ENCODE assay signal across 22 mouse cellular contexts in genomic region chr10:39793295-39793694, GRCm38 (mm10).
DNase-seq lines count a peak whose midpoint lies in the region; ATAC-seq and TF ChIP-seq lines count a peak whose summit lies in the region.
"Had no signal": no experiment of that assay in that cellular context is flagged by ENCODE, and none has a peak within 500 bp of the region (broad histone marks: within the 10 kb centered on the region; RNA-seq: fewer than 3 reads in every experiment).

No protein-coding gene starts in this region.

- no peak for DNase-seq in layer of hippocampus, adult 2 months (ENCODE audit: low spot score in 2 of 2)
- no peak for DNase-seq in layer of hippocampus, postnatal 10 days (ENCODE audit: low spot score in 2 of 2)
- DNase-seq in CD4-positive, CD25-positive, alpha-beta regulatory T cell, adult 2 months (ENCODE audit: low read depth, low spot score): peak; percentile 62
- no peak for DNase-seq in adrenal gland, adult 2 months
- no peak for DNase-seq in right cerebral cortex, adult 18-20 months
- DNase-seq: adrenal gland, postnatal 36 days; B cell, adult 2 months; cerebellum, adult 11-12 months; cerebellum, postnatal 25 days; gastrocnemius, adult 2 months; heart, adult 18-20 months; kidney, adult 9 months; kidney, postnatal 4 days; lung, adult 18-20 months; right cerebral cortex, postnatal 4 days had no signal

- no peak overlapping the region for H3K4me3 ChIP-seq in layer of hippocampus, adult 2 months
- H3K4me3 ChIP-seq: embryonic facial prominence, embryonic 15.5 days; forebrain, embryonic 10.5 days; gastrocnemius, adult 2 months; heart, embryonic 13.5 days; neural tube, embryonic 13.5 days had no signal

- ATAC-seq in granulocyte monocyte progenitor cell, adult 5-6 weeks (replicated peaks; ENCODE audit: poor library complexity, severe bottlenecking): peak; percentile 40; the same call in 1 of the 2 replicates
- ATAC-seq in neutrophil, adult 5-6 weeks (ENCODE audit: extremely low read depth, insufficient number of reproducible peaks, low FRiP score, poor library complexity, severe bottlenecking): 0 out of 2 replicates have a peak, but pooled peaks have one; percentile 6
- ATAC-seq: Patski had no signal

- TF ChIP-seq CTCF in layer of hippocampus, adult 2 months (conservative IDR thresholded peaks at IDR 0.05): 0 out of 2 replicates have a peak, but pooled peaks have one; percentile 10

- H3K27ac ChIP-seq in layer of hippocampus, adult 2 months: no peak overlapping the region
- H3K27ac ChIP-seq: embryonic facial prominence, embryonic 15.5 days; forebrain, embryonic 10.5 days; gastrocnemius, adult 2 months; heart, embryonic 13.5 days; neural tube, embryonic 13.5 days had no signal
